Mouse (Mus musculus): ENCODE measurements around the gene Serinc5.

- no peak for TF ChIP-seq CTCF (IDR thresholded peaks at IDR 0.05)
- no peak for TF ChIP-seq POLR2A (IDR thresholded peaks at IDR 0.05; ENCODE audit: insufficient read depth, low read depth, low read length)
- no peak for TF ChIP-seq EP300 (IDR thresholded peaks at IDR 0.05; ENCODE audit: insufficient read depth, low read depth, low read length)
Observed at GRCm38 (mm10) chr13:92584094-92584717, 26.7 kb upstream of the Serinc5 start.

Data from heart, adult 2 months (tissue).